Mouse (Mus musculus): ENCODE measurements at regions not wholly inside any gene's neighbourhood (a gene's known extent, or its start where the extent isn't known, plus 50 kb on each side); places are given as distances from the start of the nearest gene placed in this dataset.

DNA sequence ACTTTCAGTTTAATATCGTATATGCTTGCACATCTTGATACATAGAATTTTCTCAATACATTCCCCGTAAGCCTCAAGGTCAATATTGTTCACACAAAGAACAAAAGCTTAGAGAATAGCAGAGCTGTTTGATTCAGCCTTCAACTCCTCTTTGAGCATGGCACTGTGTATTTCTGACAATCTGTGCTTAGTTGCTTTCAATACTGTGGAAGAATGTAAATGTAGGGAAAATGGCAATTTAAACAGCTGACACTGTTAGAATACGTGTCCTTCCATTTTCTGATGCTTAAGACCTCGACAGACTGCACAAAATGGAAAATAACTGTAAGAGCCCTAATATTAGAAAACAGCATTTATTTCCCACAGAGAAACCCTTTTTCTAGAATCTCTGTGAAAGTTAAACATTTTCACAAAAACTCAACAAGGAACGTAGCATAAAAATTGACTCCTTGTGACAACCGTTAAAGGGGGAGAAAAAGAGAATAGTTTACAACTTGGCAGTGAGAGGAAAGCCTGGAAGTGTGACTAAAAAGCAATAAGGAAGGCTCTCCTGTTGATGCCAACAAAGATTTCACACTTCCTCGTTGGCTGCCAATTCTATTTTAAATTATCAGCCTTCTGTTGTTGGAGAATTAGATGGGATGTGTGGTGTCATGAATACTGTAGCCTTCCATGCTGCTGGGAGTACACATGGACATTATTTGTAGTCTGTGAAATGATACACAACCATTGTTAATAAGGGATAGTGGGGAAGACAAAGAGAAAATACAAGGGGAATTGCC, 297.9 kb downstream of the AI429214 start:
- TF ChIP-seq MAFK (IDR thresholded peaks at IDR 0.05; ENCODE audit: insufficient read depth, low read depth, low read length) (no peak), ZNF384 (IDR thresholded peaks at IDR 0.05; ENCODE audit: low read depth, low read length) (no peak)

Data from ES-E14 (cell line).